Mouse (Mus musculus) macrophage (primary cell): Measurements from ENCODE around the gene Eif4g1. TPM values are rescaled to one million over a fixed set of nuclear protein-coding genes. Genes with fewer than 3 reads are reported as not detected.

Source experiments
- H3K27ac ChIP-seq: fragments of 350-480 bp; formaldehyde crosslinking; 2 replicates; pipeline ENCODE4 v1.9.0; 2021
- H3K36me3 ChIP-seq: fragments of 350-480 bp; formaldehyde crosslinking; 2 replicates; pipeline ENCODE4 v1.9.0; 2021; ENCODE audit errors: inconsistent target
- H3K4me3 ChIP-seq: fragments of 350-480 bp; formaldehyde crosslinking; 2 replicates; pipeline ENCODE4 v1.9.0; 2021; ENCODE audit errors: inconsistent target
- H3K79me2 ChIP-seq: fragments of 350-480 bp; formaldehyde crosslinking; 2 replicates; pipeline ENCODE4 v1.9.0; 2021; ENCODE audit errors: inconsistent target
- WGBS: methylation state at CpG from one replicate; pipeline ENCODE4 v1.1.7; 2026; ENCODE audit warnings: inconsistent platforms; ENCODE audit not compliant: missing documents; 5-methylcytosine and 5-hydroxymethylcytosine counted together
- polyA plus RNA-seq: library from polyadenylated mRNA; stranded (reverse); fragments of 250-400 nt; gene quantifications from 3 replicates; pipeline ENCODE4 v1.2.4, GENCODE M21; 2018; ENCODE audit warnings: inconsistent platforms

The Eif4g1 gene
- polyA plus RNA-seq, 1 experiment from 2014 or later, result 165 TPM

- Histone ChIP-seq H3K36me3 (no peaks in the 10 kb centered on the region), H3K27ac (no peak overlapping the region), H3K79me2 (no peaks in the 10 kb centered on the region), H3K4me3 (no peak overlapping the region)
- WGBS, result 92% methylated on average over 21 of the region's 21 CpGs
Observed at GRCm38 (mm10) chr16:20708220-20708938, 40.3 kb downstream of the Eif4g1 start.

- H3K4me3 ChIP-seq, result no peak overlapping the region
- H3K27ac ChIP-seq, result no peak overlapping the region
- H3K36me3 ChIP-seq, result no peaks in the 10 kb centered on the region
- H3K79me2 ChIP-seq, result no peaks in the 10 kb centered on the region
- WGBS, result 83% methylated on average over 19 of the region's 19 CpGs
Observed at GRCm38 (mm10) chr16:20708939-20709734, 41.0 kb downstream of the Eif4g1 start.

GRCm38 (mm10) chr16:20710370-20710769, 42.3 kb downstream of the Eif4g1 start:
- Histone ChIP-seq H3K36me3 (no peaks in the 10 kb centered on the region), H3K79me2 (no peaks in the 10 kb centered on the region), H3K27ac (no peak overlapping the region), H3K4me3 (no peak overlapping the region)
- WGBS, result 95% methylated on average over 11 of the region's 11 CpGs

GRCm38 (mm10) chr16:20710810-20711209, 42.7 kb downstream of the Eif4g1 start:
- Histone ChIP-seq H3K27ac (no peak overlapping the region), H3K79me2 (no peaks in the 10 kb centered on the region), H3K4me3 (no peak overlapping the region), H3K36me3 (no peaks in the 10 kb centered on the region)
- WGBS, result 78% methylated on average over 4 of the region's 4 CpGs

GRCm38 (mm10) chr16:20712190-20712589, 44.1 kb downstream of the Eif4g1 start:
- no peak overlapping the region for H3K27ac ChIP-seq
- no peaks in the 10 kb centered on the region for H3K36me3 ChIP-seq
- H3K79me2 ChIP-seq, result no peaks in the 10 kb centered on the region
- WGBS, result 86% methylated on average over 9 of the region's 9 CpGs
- no peak overlapping the region for H3K4me3 ChIP-seq

GRCm38 (mm10) chr16:20712889-20713288, 44.8 kb downstream of the Eif4g1 start:
- no peak overlapping the region for H3K27ac ChIP-seq
- no peak overlapping the region for H3K4me3 ChIP-seq
- whole genome bisulfite sequencing, result 95% methylated on average over 7 of the region's 7 CpGs
- H3K79me2 ChIP-seq, result no peaks in the 10 kb centered on the region
- H3K36me3 ChIP-seq, result no peaks in the 10 kb centered on the region

GRCm38 (mm10) chr16:20714307-20715080, 46.4 kb downstream of the Eif4g1 start:
- no peak overlapping the region for H3K27ac ChIP-seq
- H3K36me3 ChIP-seq, result no peaks in the 10 kb centered on the region
- no peaks in the 10 kb centered on the region for H3K79me2 ChIP-seq
- WGBS, result 86% methylated on average over 10 of the region's 11 CpGs
- H3K4me3 ChIP-seq, result no peak overlapping the region

- WGBS, result 88% methylated on average over 2 of the region's 2 CpGs
- Histone ChIP-seq H3K27ac (no peak overlapping the region), H3K4me3 (no peak overlapping the region), H3K79me2 (no peaks in the 10 kb centered on the region), H3K36me3 (no peaks in the 10 kb centered on the region; the same call in 1 of the 2 replicates)
Observed at GRCm38 (mm10) chr16:20715161-20715560, 47.0 kb downstream of the Eif4g1 start.

- WGBS, result 11% methylated on average over 12 of the region's 12 CpGs
- Histone ChIP-seq H3K36me3 (no peaks in the 10 kb centered on the region; the same call in 1 of the 2 replicates), H3K79me2 (no peaks in the 10 kb centered on the region), H3K27ac (no peak overlapping the region), H3K4me3 (no peak overlapping the region)
Observed at GRCm38 (mm10) chr16:20715566-20715965, 47.5 kb downstream of the Eif4g1 start.

GRCm38 (mm10) chr16:20715976-20716840, 48.1 kb downstream of the Eif4g1 start:
- Histone ChIP-seq H3K27ac (no peak overlapping the region), H3K36me3 (peaks cover under 1% of the 10 kb centered on the region; the same call in 1 of the 2 replicates)
- under 1% methylated on average over 51 of the region's 68 CpGs for WGBS

GRCm38 (mm10) chr16:20716841-20717180, 48.7 kb downstream of the Eif4g1 start:
- Histone ChIP-seq H3K79me2 (no peaks in the 10 kb centered on the region), H3K27ac (no peak overlapping the region), H3K4me3 (peak overlapping the region; percentile 24), H3K36me3 (peaks cover 7% of the 10 kb centered on the region; the same call in 1 of the 2 replicates)
- 6% methylated on average over 8 of the region's 8 CpGs for WGBS

More at GRCm38 (mm10) chr16:20715976-20716840, 48.1 kb downstream of the Eif4g1 start:
- no peaks in the 10 kb centered on the region for H3K79me2 ChIP-seq
- H3K4me3 ChIP-seq, result peak overlapping the region; percentile 24; the same call in 1 of the 2 replicates

- WGBS, result under 1% methylated on average over 62 of the region's 62 CpGs
- H3K36me3 ChIP-seq, result peaks cover 7% of the 10 kb centered on the region; the same call in 1 of the 2 replicates
- H3K79me2 ChIP-seq, result no peaks in the 10 kb centered on the region
- H3K27ac ChIP-seq, result peak within 1 kb of the TSS; percentile 61
- H3K4me3 ChIP-seq, result peak within 1 kb of the TSS; percentile 64
Observed at GRCm38 (mm10) chr16:20717181-20717977, 49.3 kb downstream of the Eif4g1 start, which contains the start of the genes Polr2h and Clcn2. Gene Polr2h (plus strand): TSS chr16:20717665. Gene Clcn2 (minus strand): TSS chr16:20717746.
